Mouse (Mus musculus) right cerebral cortex, postnatal 10 days (tissue): ENCODE measurements at regions not wholly inside any gene's neighbourhood (a gene's known extent, or its start where the extent isn't known, plus 50 kb on each side); places are given as distances from the start of the nearest gene placed in this dataset.
A peak's percentile ranks its signal among the peaks of the same experiment; 100 is the strongest.

ENCODE experiments used
- DNase-seq, 2 experiments: peaks; one replicate each; pipeline ENCODE4 v3.0.0; 2021; ENCODE audit warnings: low spot score in 2 of 2

DNA sequence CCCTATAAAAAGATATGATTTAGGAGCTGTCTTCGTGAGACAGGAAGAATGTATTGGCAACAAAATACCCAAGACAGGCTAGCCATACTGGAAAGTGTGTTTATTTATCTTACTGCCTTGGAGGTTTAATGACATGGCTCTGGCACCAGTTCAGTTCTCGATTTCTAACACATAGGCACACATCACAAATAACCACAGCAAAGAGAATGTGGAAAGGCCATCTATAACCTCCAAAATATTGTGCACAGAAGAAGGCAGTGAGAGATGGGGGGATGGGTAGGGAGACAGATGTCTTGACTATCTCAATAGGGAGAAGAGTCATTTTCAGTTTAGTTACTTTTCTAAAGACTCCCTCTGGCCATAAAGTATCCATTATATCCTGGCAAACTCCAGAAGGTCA is 90.5 kb downstream of the Minar1 start:
- no peak for DNase-seq

- no peak for DNase-seq
Observed at GRCm38 (mm10) chr9:89524137-89524536, 98.8 kb downstream of the Minar1 start.

- DNase-seq: no peak
Observed at GRCm38 (mm10) chr9:89523705-89524104, 99.2 kb downstream of the Minar1 start.

GRCm38 (mm10) chr9:89508407-89509101 is 114.4 kb downstream of the Minar1 start:
- no peak for DNase-seq

DNA sequence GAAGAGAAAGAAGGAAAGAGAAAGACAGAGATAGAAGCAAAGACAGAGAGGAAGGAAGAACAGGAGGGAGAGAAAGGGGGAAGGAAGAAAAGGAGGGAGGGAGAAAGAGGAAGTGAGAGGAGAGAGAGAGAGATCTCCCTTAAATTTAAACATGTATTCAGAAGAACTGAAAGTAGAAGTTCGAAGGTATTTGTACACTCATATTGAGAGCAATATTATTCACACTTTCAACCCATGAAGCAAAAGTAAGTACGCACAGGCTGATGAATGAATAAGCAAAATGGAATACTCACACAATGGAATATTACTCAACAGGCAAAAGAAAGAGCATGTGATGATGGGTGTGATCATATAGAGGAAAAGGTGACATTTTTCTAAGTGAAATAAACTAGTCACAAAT is 120.8 kb downstream of the Minar1 start:
- DNase-seq: no peak

DNA sequence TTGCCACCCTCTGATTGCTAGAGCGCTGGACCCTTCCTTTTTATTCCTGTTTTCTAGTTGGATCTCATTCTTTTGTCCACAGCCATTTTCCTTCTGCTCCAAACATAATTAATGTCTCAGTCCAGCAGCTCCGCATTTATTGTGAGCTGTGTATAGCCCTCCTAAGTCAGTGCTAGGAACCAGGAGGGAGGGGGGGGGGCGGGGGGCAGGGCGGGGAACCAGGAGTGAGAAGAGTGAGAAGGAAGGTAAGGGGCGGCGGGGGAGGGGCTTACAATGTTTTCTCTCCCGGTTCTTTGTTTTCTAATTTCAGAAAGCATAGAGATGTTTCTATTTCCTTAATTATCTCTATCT is 125.6 kb downstream of the Minar1 start:
- DNase-seq: no peak

DNA sequence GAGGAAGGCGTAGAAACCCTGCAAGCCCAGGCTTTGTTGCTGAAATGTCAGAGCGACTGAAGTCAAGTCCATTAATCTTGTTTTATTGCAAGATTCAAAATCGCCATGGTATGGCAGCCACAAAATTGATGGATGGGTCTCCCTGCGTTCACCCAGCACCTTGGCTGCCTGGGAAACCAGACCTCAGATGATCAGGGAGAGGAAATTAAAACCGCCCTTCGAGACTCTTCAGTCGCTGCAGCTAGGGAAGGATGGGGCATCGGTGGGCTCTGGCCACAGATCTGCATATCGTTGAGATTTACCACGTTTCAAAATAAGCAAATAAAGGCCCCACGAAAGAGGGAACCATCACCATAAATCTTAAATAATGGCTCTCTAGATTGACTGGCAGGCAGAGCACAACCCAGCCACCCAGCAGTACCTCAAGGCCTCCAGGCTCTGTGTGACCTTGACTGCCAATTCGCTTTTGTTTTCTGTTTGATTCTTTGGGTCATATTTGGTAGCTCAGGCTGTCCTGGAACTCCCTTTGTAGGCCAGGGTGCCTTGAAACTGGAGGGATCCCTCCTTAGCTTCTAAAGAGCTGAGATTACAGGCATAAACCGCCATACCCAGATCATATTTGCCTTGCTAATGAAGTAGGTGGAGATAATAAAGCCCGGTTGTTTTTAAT is 126.1 kb downstream of the Minar1 start:
- DNase-seq: no peak

GRCm38 (mm10) chr9:89487601-89488000 is 135.3 kb downstream of the Minar1 start:
- DNase-seq: no peak

DNA sequence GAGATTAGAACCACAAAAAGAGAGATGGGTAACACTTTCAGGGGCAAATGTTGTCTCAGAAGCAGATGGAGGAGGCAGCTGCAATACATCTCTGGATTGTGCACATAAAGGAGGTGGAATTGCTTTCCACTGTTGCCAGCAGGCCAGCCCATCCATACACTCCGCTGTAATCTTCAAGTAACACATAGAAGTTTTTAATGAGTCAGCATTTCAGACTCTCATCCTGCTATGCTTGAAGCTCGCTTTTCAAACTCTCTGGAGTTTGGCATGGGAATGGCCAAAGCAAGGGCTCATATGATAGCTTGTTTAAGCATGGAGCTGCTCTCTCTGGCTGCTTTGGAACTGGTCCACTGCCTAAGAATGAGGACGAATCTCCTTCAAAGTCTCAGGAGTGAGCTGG is 143.5 kb downstream of the Minar1 start:
- no peak for DNase-seq

DNA sequence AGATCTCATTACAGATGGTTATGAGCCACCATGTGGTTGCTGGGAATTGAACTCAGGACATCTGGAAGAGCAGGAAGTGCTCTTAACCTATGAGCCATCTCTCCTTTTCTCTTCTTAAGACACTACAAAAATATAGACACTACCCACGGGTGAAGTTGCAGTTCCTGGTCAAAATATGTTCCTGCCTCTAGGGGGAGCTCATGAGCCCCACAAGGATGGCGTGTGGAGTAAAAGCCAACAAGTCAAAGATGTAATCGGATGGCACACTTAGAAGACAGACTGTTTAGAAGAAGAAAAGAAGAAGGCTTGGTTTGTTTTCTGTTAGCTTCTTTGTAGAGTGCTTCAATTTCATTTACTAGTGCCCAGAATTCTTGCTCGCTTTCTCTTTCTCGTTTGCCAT is 161.7 kb downstream of the Minar1 start:
- DNase-seq: peak in 1 of 2 experiments; percentile 39

GRCm38 (mm10) chr9:89456666-89457065 is 166.3 kb downstream of the Minar1 start:
- no peak for DNase-seq

DNA sequence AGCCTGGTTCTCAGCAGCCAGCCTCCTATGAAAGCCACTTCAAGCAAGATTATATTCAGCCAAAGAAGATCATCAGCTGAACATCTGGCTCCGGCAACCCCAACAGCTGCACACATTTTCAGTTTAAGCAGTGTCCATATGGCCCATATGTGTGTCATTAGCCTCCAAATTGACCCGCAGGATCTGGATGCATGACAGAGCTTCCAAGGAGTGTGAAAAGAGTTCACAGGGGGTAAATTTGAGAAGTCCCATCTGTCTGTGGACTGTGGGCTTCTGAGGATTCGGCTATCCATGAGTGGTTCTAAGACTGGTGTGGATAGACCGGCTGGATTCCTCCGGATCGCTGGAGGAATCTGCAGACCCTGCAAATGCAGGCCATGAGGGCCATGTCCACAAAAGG is 173.3 kb downstream of the Minar1 start:
- no peak for DNase-seq
